Mouse (Mus musculus) adrenal gland, adult 10 weeks (tissue): ENCODE measurements around the gene Zfp719. TPM values are rescaled to one million over a fixed set of nuclear protein-coding genes. Genes with fewer than 3 reads are reported as not detected.

Experiments
- polyA plus RNA-seq: library from polyadenylated mRNA; stranded (reverse); fragments of 350-450 nt; fragmentation: Illumina TruSeq; extraction: RNeasy Lipid Tissue Mini Kit (QIAGEN cat#74804); gene quantifications from one replicate; pipeline ENCODE4 v1.2.3, GENCODE M21; 2014; ENCODE audit warnings: low read depth, low replicate concordance

Gene Zfp719
- polyA plus RNA-seq = 32.9 TPM

DNA sequence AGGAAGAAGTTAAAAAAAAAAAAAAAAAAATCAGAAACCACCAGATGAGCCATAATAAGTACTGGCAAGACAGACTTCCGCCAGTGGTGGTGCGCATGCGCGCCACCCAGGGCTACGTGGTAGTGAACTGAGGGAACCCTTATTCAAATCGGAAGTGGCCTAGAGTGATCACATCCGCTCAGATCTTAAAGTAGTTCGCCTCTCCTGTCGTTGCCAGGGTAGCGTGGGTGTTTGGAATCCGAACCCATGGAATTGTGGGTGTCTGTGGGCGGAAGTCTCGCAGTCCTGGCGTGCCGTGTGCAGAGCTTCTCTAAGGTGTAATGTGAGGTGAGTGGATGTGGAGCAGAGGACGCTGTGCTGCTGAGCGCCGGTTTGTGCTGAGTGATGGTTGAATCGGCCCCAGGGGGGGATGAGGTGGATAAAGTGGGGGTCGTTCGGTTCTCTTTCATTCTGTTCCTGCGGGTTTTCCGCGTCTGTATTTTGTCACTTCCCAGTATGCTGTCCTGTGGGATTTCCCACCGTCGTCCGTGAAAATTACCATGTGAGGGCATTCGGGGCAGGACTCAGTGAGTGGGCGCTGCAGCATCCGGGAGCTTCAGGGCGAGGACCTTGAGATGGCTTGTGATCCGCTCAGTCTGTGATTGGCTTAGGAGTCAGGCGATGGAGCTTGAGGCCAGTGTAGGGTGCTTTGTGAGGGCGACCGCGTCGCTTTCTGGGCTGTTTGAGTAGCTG is at the start of gene Zfp719:
Gene Zfp719, plus strand, starts transcription at position 171 of the 732 bp plus-strand sequence.

DNA sequence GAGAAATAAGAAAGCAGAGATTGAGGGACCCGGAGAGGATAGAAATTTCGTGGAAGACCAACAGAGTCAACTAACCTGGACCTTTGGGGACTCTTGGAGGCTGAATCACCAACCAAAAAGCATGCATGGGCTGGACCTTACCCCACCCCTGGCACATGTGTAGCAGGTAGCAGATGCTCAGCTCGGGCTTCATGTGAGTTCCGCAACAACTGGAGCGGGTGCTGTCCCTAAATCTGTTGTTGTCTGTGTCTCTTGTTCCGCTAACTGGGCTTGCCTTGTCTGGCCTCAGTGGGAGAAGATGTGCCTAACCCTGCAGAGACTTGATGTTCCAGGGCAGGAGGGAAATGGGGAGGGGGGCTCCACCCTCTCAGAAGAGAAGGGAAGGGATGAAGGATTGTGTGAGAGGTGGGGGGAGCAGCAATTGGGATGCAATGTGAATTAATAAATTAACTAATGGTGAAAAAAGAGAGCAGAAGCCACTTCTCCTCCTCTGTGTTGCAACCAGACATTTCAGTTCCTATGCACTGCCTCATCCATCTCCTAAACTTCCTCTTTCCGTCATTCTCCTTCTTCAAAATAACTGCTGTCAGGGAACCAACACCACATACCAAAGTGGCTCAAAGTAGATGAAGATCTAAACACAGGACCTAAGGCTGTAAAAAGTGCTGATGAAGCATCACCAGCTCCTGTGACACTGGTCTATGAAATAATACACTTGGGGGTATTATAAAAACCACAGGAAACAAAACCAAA is 35.0 kb upstream of the Zfp719 start, which contains the start of gene Cd33:
Gene Cd33, minus strand, starts transcription at position 204 of the 753 bp plus-strand sequence.

DNA sequence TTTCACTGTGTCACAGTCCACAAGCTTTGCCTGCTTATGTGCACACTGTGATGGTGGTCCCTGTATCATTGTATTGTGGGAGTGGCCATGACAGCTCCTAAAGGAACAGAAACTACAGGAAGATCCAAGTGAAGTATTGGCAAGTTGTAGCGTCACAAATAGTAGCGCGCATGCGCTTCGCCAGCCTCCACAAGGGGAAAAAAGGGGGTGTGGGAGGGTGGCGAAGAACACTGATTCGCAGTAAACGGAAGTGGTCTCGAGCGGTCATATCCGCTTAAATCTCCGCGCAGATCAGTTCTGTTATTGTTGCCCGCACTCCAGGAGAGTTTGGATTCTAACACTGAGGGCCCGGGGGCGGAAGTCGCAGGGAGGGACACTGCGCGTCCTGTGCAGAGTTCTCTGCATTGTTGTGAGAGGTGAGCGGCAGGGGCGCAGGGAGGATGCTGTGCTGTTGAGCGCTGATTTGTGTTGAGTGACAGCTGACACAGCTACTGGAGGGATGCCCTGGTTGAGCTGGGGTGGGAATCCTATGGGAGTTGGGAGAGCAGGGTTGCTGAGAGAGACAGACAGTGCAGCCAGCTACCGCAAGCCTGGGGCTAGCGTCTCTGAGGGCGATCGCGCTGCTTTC is 17.3 kb upstream of the Zfp719 start, which contains the start of gene Zfp658:
Gene Zfp658, plus strand, starts transcription at position 251 of the 628 bp plus-strand sequence.

DNA sequence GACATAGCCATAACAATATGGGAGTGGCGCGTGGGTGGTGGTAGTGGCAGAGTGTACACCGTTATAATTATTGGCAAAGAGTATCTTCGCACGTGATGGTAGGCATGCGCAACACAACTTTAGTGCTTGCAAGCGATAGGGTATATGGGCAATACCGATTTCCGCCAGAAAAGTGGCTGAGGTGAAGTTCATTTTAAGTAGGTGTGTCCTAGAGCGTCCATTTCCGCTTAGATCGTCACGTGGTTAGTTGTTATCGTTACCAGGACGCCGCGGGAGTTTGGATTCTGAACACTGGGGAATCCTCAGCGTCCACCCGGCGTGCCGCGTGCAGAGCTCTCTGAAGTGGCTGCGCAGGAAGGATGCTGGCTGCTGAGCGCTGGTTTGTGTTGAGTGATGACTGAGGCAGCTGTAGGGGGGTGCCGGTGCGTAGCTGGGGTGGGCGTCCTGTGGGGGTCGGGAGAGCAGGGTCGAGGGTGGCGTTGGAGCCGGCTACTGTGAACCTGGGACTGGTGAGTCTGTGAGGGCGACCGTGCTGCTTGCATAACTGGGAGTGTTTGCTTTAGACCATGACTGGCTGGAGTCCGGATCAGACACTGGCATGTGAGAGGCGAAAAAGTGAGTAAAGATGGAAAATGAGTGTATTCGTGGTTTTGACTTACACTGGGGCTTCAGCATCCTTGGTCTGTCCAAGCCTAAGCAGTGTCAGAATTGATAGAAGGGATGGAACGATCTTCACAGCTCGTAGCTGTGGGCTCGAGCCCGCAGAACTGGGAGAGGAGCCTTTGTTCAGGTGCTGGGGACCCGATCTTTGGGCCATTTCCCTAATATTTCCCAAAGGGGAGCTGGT is 27.7 kb downstream of the Zfp719 start, which contains the start of gene Zfp819:
Gene Zfp819, plus strand, starts transcription at position 274 of the 847 bp plus-strand sequence.

DNA sequence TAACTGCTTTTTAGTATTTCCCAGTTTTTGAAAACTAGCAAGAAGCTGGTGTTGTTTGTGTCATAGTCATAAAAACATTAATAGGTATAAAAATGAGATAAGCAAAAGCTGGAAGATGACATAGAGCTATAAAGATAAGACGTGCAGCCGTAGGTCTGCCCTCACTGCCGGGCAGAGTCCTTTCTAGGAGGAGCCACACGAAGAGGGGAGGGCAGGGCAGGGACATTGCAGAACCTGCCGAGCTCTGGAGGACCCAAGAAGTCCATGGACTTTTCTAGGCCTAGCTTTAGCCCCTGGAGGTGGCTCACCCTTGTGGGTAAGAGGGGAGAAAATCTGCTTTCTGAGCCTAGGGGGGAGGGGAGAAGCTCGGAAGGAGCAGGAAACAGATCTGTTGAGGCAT is 55.1 kb downstream of the Zfp719 start, which contains the start of gene Ceacam18:
Gene Ceacam18, plus strand, starts transcription at position 208 of the 400 bp plus-strand sequence.

Other genes starting within 250 kb of the Zfp719 start
- gene Siglecf, start 228.3 kb upstream of the Zfp719 start, polyA plus RNA-seq = not detected
- gene Siglecg, start 171.4 kb upstream of the Zfp719 start, polyA plus RNA-seq = 0.17 TPM
- not detected for gene Lim2, start 151.9 kb upstream of the Zfp719 start, polyA plus RNA-seq
- not detected for gene Nkg7, start 142.5 kb upstream of the Zfp719 start, polyA plus RNA-seq
- gene Cldnd2, start 138.8 kb upstream of the Zfp719 start, polyA plus RNA-seq = not detected
- gene Etfb, start 135.5 kb upstream of the Zfp719 start, polyA plus RNA-seq = 20.5 TPM
- not detected for gene Gm45233, start 135.5 kb upstream of the Zfp719 start, polyA plus RNA-seq
- gene Vsig10l, start 116.5 kb upstream of the Zfp719 start, polyA plus RNA-seq = 0.41 TPM
- gene Iglon5, start 89.5 kb upstream of the Zfp719 start, polyA plus RNA-seq = not detected
- not detected for gene 4931406B18Rik, start 73.7 kb upstream of the Zfp719 start, polyA plus RNA-seq
- 7.9 TPM for gene Cd33, start 35.2 kb upstream of the Zfp719 start, polyA plus RNA-seq
- 2.2 TPM for gene Zfp658, start 17.4 kb upstream of the Zfp719 start, polyA plus RNA-seq
- gene Zfp819, start 27.6 kb downstream of the Zfp719 start, polyA plus RNA-seq = not detected
- gene Ceacam18, start 55.1 kb downstream of the Zfp719 start, polyA plus RNA-seq = not detected
- 0.76 TPM for gene Siglece, start 80.6 kb downstream of the Zfp719 start, polyA plus RNA-seq
- 2.8 TPM for gene Ctu1, start 92.4 kb downstream of the Zfp719 start, polyA plus RNA-seq
- not detected for gene Klk14, start 110.8 kb downstream of the Zfp719 start, polyA plus RNA-seq
- not detected for gene Klk13, start 133.0 kb downstream of the Zfp719 start, polyA plus RNA-seq
- not detected for gene Klk12, start 189.3 kb downstream of the Zfp719 start, polyA plus RNA-seq
- not detected for gene Klk11, start 195.0 kb downstream of the Zfp719 start, polyA plus RNA-seq
- gene Klk10, start 201.4 kb downstream of the Zfp719 start, polyA plus RNA-seq = 0.58 TPM
- not detected for gene Klk9, start 212.3 kb downstream of the Zfp719 start, polyA plus RNA-seq
- gene Klk8, start 218.0 kb downstream of the Zfp719 start, polyA plus RNA-seq = not detected
- gene Klk7, start 231.7 kb downstream of the Zfp719 start, polyA plus RNA-seq = not detected
- gene Klk6, start 244.9 kb downstream of the Zfp719 start, polyA plus RNA-seq = not detected